Mouse (Mus musculus): Measurements from ENCODE around the gene Lacc1. TPM values are rescaled to one million over a fixed set of nuclear protein-coding genes. Genes with fewer than 3 reads are reported as not detected.
A peak's percentile ranks its signal among the peaks of the same experiment; 100 is the strongest.
"Not testable (repeated sequence)": the region's sequence is repeated elsewhere in the genome, so short reads cannot be mapped to it uniquely, and the experiment has no call there.

Gene Lacc1
- total RNA-seq (2017), result 4.5 and 4.9 TPM in 2 replicates

GRCm38 (mm10) chr14:77036226-77037046 lies at the start of gene Lacc1, which contains the start of gene Ccdc122:
Lacc1 (minus strand) TSS chr14:77036904.
Ccdc122 (plus strand) TSS chr14:77036772.
- ATAC-seq (ENCODE audit: extremely low read depth, insufficient number of reproducible peaks, low FRiP score, poor library complexity, severe bottlenecking), result peak; percentile 77

- no peak for ATAC-seq (ENCODE audit: extremely low read depth, insufficient number of reproducible peaks, low FRiP score, poor library complexity, severe bottlenecking)
These were observed 44.5 kb upstream of the Lacc1 start for GRCm38 (mm10) chr14:77081248-77081647.

- no peak for ATAC-seq (ENCODE audit: extremely low read depth, insufficient number of reproducible peaks, low FRiP score, poor library complexity, severe bottlenecking)
These were observed 32.7 kb upstream of the Lacc1 start for GRCm38 (mm10) chr14:77069361-77069760.

GRCm38 (mm10) chr14:77053288-77053687 lies 16.6 kb upstream of the Lacc1 start:
- no peak for ATAC-seq (ENCODE audit: extremely low read depth, insufficient number of reproducible peaks, low FRiP score, poor library complexity, severe bottlenecking)

GRCm38 (mm10) chr14:77037832-77038425 lies 1.2 kb upstream of the Lacc1 start:
- ATAC-seq (ENCODE audit: extremely low read depth, insufficient number of reproducible peaks, low FRiP score, poor library complexity, severe bottlenecking), result no peak

GRCm38 (mm10) chr14:77037330-77037729 lies 626 bp upstream of the Lacc1 start:
- no peak for ATAC-seq (ENCODE audit: extremely low read depth, insufficient number of reproducible peaks, low FRiP score, poor library complexity, severe bottlenecking)

GRCm38 (mm10) chr14:77034970-77035369 lies 1.7 kb downstream of the Lacc1 start:
- no peak for ATAC-seq (ENCODE audit: extremely low read depth, insufficient number of reproducible peaks, low FRiP score, poor library complexity, severe bottlenecking)

- ATAC-seq (ENCODE audit: extremely low read depth, insufficient number of reproducible peaks, low FRiP score, poor library complexity, severe bottlenecking), result peak; percentile 20; the same call in 1 of the 2 replicates
These were observed 2.4 kb downstream of the Lacc1 start for GRCm38 (mm10) chr14:77034175-77034915.

GRCm38 (mm10) chr14:77033391-77033790 lies 3.3 kb downstream of the Lacc1 start:
- ATAC-seq (ENCODE audit: extremely low read depth, insufficient number of reproducible peaks, low FRiP score, poor library complexity, severe bottlenecking), result no peak

- no peak for ATAC-seq (ENCODE audit: extremely low read depth, insufficient number of reproducible peaks, low FRiP score, poor library complexity, severe bottlenecking)
These were observed 4.3 kb downstream of the Lacc1 start for GRCm38 (mm10) chr14:77032433-77032832.

GRCm38 (mm10) chr14:77030808-77031207 lies 5.9 kb downstream of the Lacc1 start:
- no peak for ATAC-seq (ENCODE audit: extremely low read depth, insufficient number of reproducible peaks, low FRiP score, poor library complexity, severe bottlenecking)

GRCm38 (mm10) chr14:77029319-77030054 lies 7.2 kb downstream of the Lacc1 start:
- ATAC-seq (ENCODE audit: extremely low read depth, insufficient number of reproducible peaks, low FRiP score, poor library complexity, severe bottlenecking), result no peak

- ATAC-seq (ENCODE audit: extremely low read depth, insufficient number of reproducible peaks, low FRiP score, poor library complexity, severe bottlenecking), result no peak
These were observed 12.2 kb downstream of the Lacc1 start for GRCm38 (mm10) chr14:77024499-77024898.

GRCm38 (mm10) chr14:77017211-77017610 lies 19.5 kb downstream of the Lacc1 start:
- ATAC-seq (ENCODE audit: extremely low read depth, insufficient number of reproducible peaks, low FRiP score, poor library complexity, severe bottlenecking), result no peak

- not testable (repeated sequence) for ATAC-seq (ENCODE audit: extremely low read depth, insufficient number of reproducible peaks, low FRiP score, poor library complexity, severe bottlenecking)
These were observed 19.9 kb downstream of the Lacc1 start for GRCm38 (mm10) chr14:77016783-77017182.

GRCm38 (mm10) chr14:77011804-77012203 lies 24.9 kb downstream of the Lacc1 start:
- peak; percentile 53; the same call in 1 of the 2 replicates for ATAC-seq (ENCODE audit: extremely low read depth, insufficient number of reproducible peaks, low FRiP score, poor library complexity, severe bottlenecking)

- ATAC-seq (ENCODE audit: extremely low read depth, insufficient number of reproducible peaks, low FRiP score, poor library complexity, severe bottlenecking), result peak; percentile 48; the same call in 1 of the 2 replicates
These were observed 28.5 kb downstream of the Lacc1 start for GRCm38 (mm10) chr14:77008238-77008637.

GRCm38 (mm10) chr14:77005566-77005965 lies 31.1 kb downstream of the Lacc1 start:
- ATAC-seq (ENCODE audit: extremely low read depth, insufficient number of reproducible peaks, low FRiP score, poor library complexity, severe bottlenecking), result no peak

- no peak for ATAC-seq (ENCODE audit: extremely low read depth, insufficient number of reproducible peaks, low FRiP score, poor library complexity, severe bottlenecking)
These were observed 32.0 kb downstream of the Lacc1 start for GRCm38 (mm10) chr14:77004740-77005139.
